Mouse (Mus musculus) CH12.LX (cell line): ENCODE measurements at regions not wholly inside any gene's neighbourhood (a gene's known extent, or its start where the extent isn't known, plus 50 kb on each side); places are given as distances from the start of the nearest gene placed in this dataset.

ENCODE experiments used
- DNase-seq: peaks from one replicate; pipeline ENCODE4 v3.0.0-alpha.2; 2013; ENCODE audit errors: extremely low read depth
- H3K27ac ChIP-seq: 2 replicates; pipeline ENCODE4 v1.5.1; 2012; ENCODE audit warnings: low read depth, mild to moderate bottlenecking, control low read depth, moderate library complexity; ENCODE audit not compliant: insufficient read depth
- H3K27me3 ChIP-seq: replicated peaks from 2 replicates; pipeline ENCODE3; 2012; ENCODE audit warnings: inconsistent platforms
- H3K36me3 ChIP-seq, 2 experiments: replicated peaks in 1 of 2; 2 replicates each; pipeline versions ENCODE3 to v1.6.1; 2012; ENCODE audit warnings: inconsistent platforms in 1 of 2, low read length in 1 of 2, mild to moderate bottlenecking in 1 of 2, mixed read lengths in 1 of 2, moderate library complexity in 1 of 2; ENCODE audit not compliant: control insufficient read depth in 1 of 2, insufficient read depth in 1 of 2
- H3K4me1 ChIP-seq, 2 experiments: 2 replicates each; pipeline ENCODE4 v1.6.1; 2012; ENCODE audit warnings: inconsistent platforms in 1 of 2, moderate library complexity in 1 of 2; ENCODE audit not compliant: insufficient read depth in 2 of 2, control insufficient read depth in 1 of 2
- H3K4me2 ChIP-seq: 2 replicates; pipeline ENCODE4 v1.6.1; 2012; ENCODE audit warnings: low read depth, mild to moderate bottlenecking, control low read depth; ENCODE audit not compliant: poor library complexity, insufficient read depth, severe bottlenecking
- H3K4me3 ChIP-seq, 3 experiments: fragments of 150-350 bp in 1 of 3; sonication (generic) in 1 of 3; replicated peaks in 1 of 3; 2 replicates each; pipeline versions ENCODE3 to v1.5.1; 2011 to 2012; ENCODE audit warnings: low read depth in 2 of 3, low read length in 2 of 3, mild to moderate bottlenecking in 2 of 3, moderate library complexity in 2 of 3, control low read depth in 1 of 3, improper control_type of control experiment in 1 of 3, inconsistent platforms in 1 of 3, mixed read lengths in 1 of 3; ENCODE audit not compliant: poor library complexity in 1 of 3
- H3K79me2 ChIP-seq: replicated peaks from 2 replicates; pipeline ENCODE4 v1.6.1; 2012; ENCODE audit warnings: mild to moderate bottlenecking, moderate library complexity; ENCODE audit not compliant: control insufficient read depth, poor library complexity, insufficient read depth, severe bottlenecking; ENCODE audit errors: extremely low read depth
- H3K9ac ChIP-seq: 2 replicates; pipeline ENCODE4 v1.6.1; 2012; ENCODE audit warnings: low read depth, mild to moderate bottlenecking, control low read depth, moderate library complexity; ENCODE audit not compliant: insufficient read depth
- H3K9me3 ChIP-seq: replicated peaks from 2 replicates; pipeline ENCODE3; 2012; ENCODE audit warnings: low read length, inconsistent platforms, mixed read lengths
- E2F4 ChIP-seq: IDR thresholded peaks from 2 replicates; pipeline ENCODE4 v1.6.1; 2011; ENCODE audit warnings: low read depth, low read length, improper control_type of control experiment; ENCODE audit not compliant: insufficient replicate concordance
- ELF1 ChIP-seq: IDR thresholded peaks from 2 replicates; pipeline ENCODE4 v1.6.1; 2014; ENCODE audit warnings: low read depth, mild to moderate bottlenecking, inconsistent platforms, low read length, improper control_type of control experiment
- EP300 ChIP-seq: IDR thresholded peaks from 2 replicates; pipeline ENCODE4 v1.6.1; 2011; ENCODE audit warnings: low read length, improper control_type of control experiment
- ETS1 ChIP-seq: conservative IDR thresholded peaks from 2 replicates; pipeline ENCODE4 v1.6.1; 2012; ENCODE audit warnings: low read depth, mild to moderate bottlenecking, inconsistent platforms, low read length, improper control_type of control experiment, moderate library complexity
- GABPA ChIP-seq: IDR thresholded peaks from 2 replicates; pipeline ENCODE4 v1.6.1; 2012; ENCODE audit warnings: low read depth, low read length, improper control_type of control experiment, inconsistent platforms; ENCODE audit not compliant: insufficient replicate concordance
- JUN ChIP-seq: IDR thresholded peaks from 2 replicates; pipeline ENCODE4 v1.6.1; 2011; ENCODE audit warnings: low read depth, mild to moderate bottlenecking, low read length, improper control_type of control experiment, moderate library complexity; ENCODE audit not compliant: insufficient read depth
- JUND ChIP-seq: conservative IDR thresholded peaks from 2 replicates; pipeline ENCODE4 v1.6.1; 2011; ENCODE audit warnings: low read depth, low read length, improper control_type of control experiment
- MAFK ChIP-seq: IDR thresholded peaks from 2 replicates; pipeline ENCODE4 v1.6.1; 2011; ENCODE audit warnings: low read length, improper control_type of control experiment; ENCODE audit not compliant: insufficient replicate concordance
- MAX ChIP-seq: IDR thresholded peaks from 2 replicates; pipeline ENCODE4 v1.6.1; 2011; ENCODE audit warnings: low read length, improper control_type of control experiment
- MXI1 ChIP-seq: IDR thresholded peaks from 2 replicates; pipeline ENCODE4 v1.6.1; 2011; ENCODE audit warnings: mild to moderate bottlenecking, low read depth, low read length, improper control_type of control experiment
- MYC ChIP-seq: IDR thresholded peaks from 2 replicates; pipeline ENCODE4 v1.6.1; 2011; ENCODE audit warnings: low read depth, mild to moderate bottlenecking, improper control_type of control experiment, low read length
- NELFE ChIP-seq: IDR thresholded peaks from 2 replicates; pipeline ENCODE4 v1.6.1; 2011; ENCODE audit warnings: low read depth, low read length, improper control_type of control experiment
- RCOR1 ChIP-seq: conservative IDR thresholded peaks from 2 replicates; pipeline ENCODE4 v1.6.1; 2012; ENCODE audit warnings: low read depth, mild to moderate bottlenecking, inconsistent platforms, low read length, improper control_type of control experiment
- SMC3 ChIP-seq: IDR thresholded peaks from 2 replicates; pipeline ENCODE4 v1.6.1; 2011; ENCODE audit warnings: low read depth, low read length, improper control_type of control experiment
- ZKSCAN1 ChIP-seq: IDR thresholded peaks from 2 replicates; pipeline ENCODE4 v1.6.1; 2012; ENCODE audit warnings: low read depth, inconsistent platforms, low read length, improper control_type of control experiment, borderline replicate concordance
- ZNF384 ChIP-seq: IDR thresholded peaks from 2 replicates; pipeline ENCODE4 v1.6.1; 2012; ENCODE audit warnings: low read depth, low read length, improper control_type of control experiment, inconsistent platforms
- dilution Hi-C: fragments of 300-500 bp; cut with MboI; formaldehyde crosslinking; loops from 2 replicates; pipeline ENCODE4 v1.14.3; 2020; ENCODE audit warnings: low sequenced_read_pairs; ENCODE audit not compliant: extremely low pct_unique_long_range_greater_than_20kb, extremely low pct_ligation_motif_present
- in situ Hi-C: fragments of 300-500 bp; cut with MboI; formaldehyde crosslinking; loops from 3 replicates; pipeline ENCODE4 v1.14.3; 2019; ENCODE audit warnings: low sequenced_read_pairs, low pct_ligation_motif_present, low pct_unique_long_range_greater_than_20kb, mixed read lengths

- H3K4me3 ChIP-seq, result no peak overlapping the region
- H3K4me1 ChIP-seq, result no peaks in the 10 kb centered on the region
- DNase-seq, result no peak
- H3K27ac ChIP-seq, result no peak overlapping the region
- dilution Hi-C loops, result no loop called here
- H3K9ac ChIP-seq, result no peak overlapping the region
- TF ChIP-seq JUN (no peak), MYC (no peak), ELF1 (no peak), JUND (no peak), E2F4 (no peak), NELFE (no peak), ZNF384 (no peak), EP300 (no peak)
- H3K79me2 ChIP-seq, result no peaks in the 10 kb centered on the region
- peaks cover 2% of the 10 kb centered on the region for H3K9me3 ChIP-seq
- in situ Hi-C loops, result no loop called here
- no peak overlapping the region for H3K4me2 ChIP-seq
- no peaks in the 10 kb centered on the region for H3K36me3 ChIP-seq
- H3K27me3 ChIP-seq, result no peaks in the 10 kb centered on the region
Observed at GRCm38 (mm10) chr19:26987909-26988456, 102.3 kb downstream of the Gm815 start.

- H3K79me2 ChIP-seq, result no peaks in the 10 kb centered on the region
- no peak overlapping the region for H3K4me2 ChIP-seq
- H3K9ac ChIP-seq, result no peak overlapping the region
- TF ChIP-seq SMC3 (no peak), E2F4 (no peak), MAX (no peak), GABPA (no peak), JUN (no peak), ZKSCAN1 (no peak), MYC (no peak), RCOR1 (no peak), MXI1 (no peak), MAFK (no peak), ETS1 (no peak)
- no peaks in the 10 kb centered on the region for H3K36me3 ChIP-seq
- dilution Hi-C loops (no loop called here), in situ Hi-C loops (no loop called here)
- H3K9me3 ChIP-seq, result no peaks in the 10 kb centered on the region
- H3K27me3 ChIP-seq, result no peaks in the 10 kb centered on the region
- H3K4me3 ChIP-seq, result no peak overlapping the region
- no peak overlapping the region for H3K27ac ChIP-seq
- H3K4me1 ChIP-seq, result no peaks in the 10 kb centered on the region
- no peak for DNase-seq
Observed at GRCm38 (mm10) chr19:26994586-26995352, 109.1 kb downstream of the Gm815 start.
